Mouse (Mus musculus) retina, postnatal 1 day (tissue): ENCODE data around the gene Commd9.

ENCODE experiments used
- DNase-seq: peaks from one replicate; pipeline ENCODE4 v3.0.0-alpha.2; 2012

The Commd9 gene

GRCm38 (mm10) chr2:101909326-101910080 lies 23.5 kb downstream of the Commd9 start:
- DNase-seq = no peak

DNA sequence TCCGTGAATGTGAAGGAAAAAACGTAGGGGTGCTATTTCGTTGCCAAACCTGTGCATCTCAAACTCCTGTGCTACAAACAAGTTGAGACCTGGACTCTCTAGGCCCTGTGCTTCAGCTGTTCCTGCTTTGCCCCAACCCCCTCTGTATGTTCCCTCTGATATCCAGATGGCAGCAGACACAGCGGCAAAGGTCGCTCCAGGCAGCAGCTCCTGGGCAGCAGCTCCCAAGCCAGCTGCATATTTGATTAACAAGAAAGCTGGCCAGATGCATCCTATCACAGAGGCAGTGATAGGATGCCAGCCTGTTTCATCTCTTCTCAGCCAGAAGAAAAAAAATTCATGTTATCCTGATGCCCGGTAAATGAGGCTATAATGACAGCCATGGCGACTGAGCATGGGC lies 32.5 kb downstream of the Commd9 start:
- peak; percentile 62 for DNase-seq

DNA sequence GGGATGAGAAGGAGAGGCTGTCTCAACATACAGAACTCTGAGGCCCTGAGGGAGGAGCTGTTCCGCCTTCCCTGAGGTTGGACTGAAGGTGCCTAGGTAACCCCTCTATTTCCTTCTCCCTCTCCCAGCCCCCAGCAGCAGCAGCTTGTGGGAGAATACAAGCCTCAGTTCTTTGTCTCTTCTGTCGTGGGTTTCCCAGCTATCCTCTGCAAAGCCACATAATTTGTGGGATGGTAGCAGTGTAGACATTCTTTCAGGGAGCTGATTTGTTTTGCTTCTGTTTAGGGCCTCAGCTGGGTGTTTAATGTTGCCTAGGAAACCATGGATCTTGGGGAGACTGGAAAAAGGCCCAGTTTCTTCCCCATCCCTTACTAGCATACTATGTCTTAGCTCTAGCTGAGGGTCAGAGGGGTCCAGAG lies 34.1 kb downstream of the Commd9 start:
- DNase-seq = no peak

- DNase-seq = no peak
Observed at GRCm38 (mm10) chr2:101922302-101922701, 36.3 kb downstream of the Commd9 start.

DNA sequence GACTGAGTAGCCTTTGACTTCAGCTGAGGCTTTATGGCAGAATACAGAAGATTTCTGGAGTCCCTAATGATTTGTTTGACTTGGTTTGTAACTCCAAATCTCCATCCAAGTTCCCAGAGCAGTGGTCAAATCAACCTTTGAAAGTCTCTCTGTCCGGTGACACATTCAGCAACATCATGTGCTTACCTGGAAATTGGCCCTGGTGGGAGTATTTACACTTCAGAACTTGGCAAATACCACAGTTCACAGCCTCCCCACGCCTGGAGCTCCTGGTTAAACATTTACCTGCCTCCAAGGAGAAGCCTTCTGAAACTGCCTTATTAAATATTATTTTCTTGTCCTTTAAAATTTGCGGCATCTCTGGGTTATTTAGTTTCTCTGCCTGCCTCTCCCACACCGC lies 37.1 kb downstream of the Commd9 start:
- DNase-seq = no peak

DNA sequence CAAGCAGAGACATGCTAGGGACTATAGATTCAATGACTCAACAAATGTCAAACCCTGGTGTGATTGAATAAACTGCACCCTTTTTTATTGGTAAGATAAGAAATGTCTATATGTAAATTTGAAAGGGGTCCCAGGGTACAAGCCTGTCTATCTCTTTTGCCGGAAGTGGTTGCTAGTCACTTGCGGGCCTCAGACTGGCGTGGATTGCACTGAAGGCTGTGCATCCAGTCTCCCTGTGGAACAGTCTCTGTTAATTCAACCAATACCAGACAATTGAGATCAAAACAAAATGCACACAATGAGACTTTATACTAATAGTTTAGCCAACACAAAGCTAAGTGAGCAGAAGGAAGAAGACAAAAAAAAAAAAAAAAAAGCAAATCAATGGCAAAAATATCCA lies 39.1 kb downstream of the Commd9 start:
- DNase-seq = no peak

DNA sequence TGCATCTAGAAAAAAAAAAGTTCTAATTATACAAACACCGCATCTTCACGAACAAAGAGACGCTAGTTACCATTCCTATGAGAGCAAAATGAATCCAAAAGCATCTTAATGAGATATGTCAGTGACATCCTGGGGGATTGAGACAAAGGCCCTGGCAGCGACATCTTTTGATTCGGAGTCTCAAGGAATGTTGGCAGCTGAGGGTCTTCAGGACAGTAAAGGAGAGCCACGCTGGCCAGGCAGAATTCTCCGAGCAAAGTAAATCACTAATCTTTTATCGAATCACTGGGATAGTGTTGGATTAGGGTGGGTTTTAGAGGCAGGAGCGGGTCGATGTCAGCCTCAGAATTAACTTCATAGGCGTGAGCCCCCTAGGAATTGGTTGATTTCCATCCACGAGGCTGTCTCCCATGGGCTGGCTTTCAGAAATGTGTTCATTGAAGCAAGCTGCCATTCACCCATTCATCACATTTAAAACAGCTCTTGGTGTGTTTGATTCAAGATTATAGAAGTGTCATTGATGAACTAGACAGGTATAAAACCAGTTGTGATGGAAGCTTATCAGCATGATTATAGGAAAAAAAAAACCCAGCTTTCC lies 39.6 kb downstream of the Commd9 start:
- DNase-seq = peak; percentile 35

GRCm38 (mm10) chr2:101932169-101932936 lies 46.3 kb downstream of the Commd9 start:
- DNase-seq = peak; percentile 29

- no peak for DNase-seq
Observed at GRCm38 (mm10) chr2:101933301-101933700, 47.3 kb downstream of the Commd9 start.

- no peak for DNase-seq
Observed at GRCm38 (mm10) chr2:101935006-101935405, 49.0 kb downstream of the Commd9 start.

DNA sequence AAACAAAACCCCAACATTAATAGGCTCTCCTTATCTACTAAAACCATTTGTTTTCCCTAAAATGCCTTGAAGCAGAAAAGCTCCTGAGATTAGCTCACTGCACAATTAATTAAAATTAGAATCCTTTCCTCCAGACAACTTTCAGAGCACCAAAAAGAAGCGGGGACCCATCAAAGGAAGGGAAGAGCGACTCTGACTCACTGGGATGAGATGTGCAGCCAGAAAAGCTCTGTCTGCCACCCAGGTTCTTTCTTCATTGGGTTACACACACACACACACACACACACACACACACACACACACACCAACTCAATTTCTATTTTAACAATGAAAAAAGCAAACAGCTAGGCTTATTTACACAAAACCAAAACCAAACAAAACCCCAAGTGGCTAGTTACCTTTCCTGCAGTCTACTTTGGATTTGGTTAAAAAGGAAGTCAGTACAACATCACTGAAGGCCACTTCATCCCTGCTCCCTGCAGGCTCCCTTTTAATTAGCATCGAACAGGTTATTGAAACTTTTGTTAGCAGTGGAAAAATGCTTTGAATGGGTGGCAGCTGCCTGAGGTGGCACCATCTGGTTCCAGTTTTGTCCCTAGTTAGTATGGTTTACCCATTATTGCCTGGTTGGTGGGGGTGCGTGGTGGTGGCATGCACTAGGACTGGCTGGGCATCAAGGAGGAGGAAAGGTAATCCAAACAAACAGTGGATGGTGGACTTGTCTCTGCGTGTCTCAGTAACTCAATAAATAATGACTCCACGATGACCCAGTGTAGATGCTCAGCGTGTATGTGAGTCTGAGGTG lies 64.9 kb downstream of the Commd9 start:
- no peak for DNase-seq
